Mouse (Mus musculus) CD8-positive naive resting alpha-beta T cell, adult 2 months (primary cell): ENCODE measurements at regions not wholly inside any gene's neighbourhood (a gene's known extent, or its start where the extent isn't known, plus 50 kb on each side); places are given as distances from the start of the nearest gene placed in this dataset.

Experiments used
- DNase-seq, 2 experiments: peaks; one replicate each; pipeline ENCODE4 v3.0.0; 2022; ENCODE audit warnings: low read depth in 2 of 2, low spot score in 2 of 2

GRCm38 (mm10) chr15:62144776-62145564, 1222.2 kb upstream of the A1bg start:
- DNase-seq = no peak

- no peak for DNase-seq
Observed at GRCm38 (mm10) chr15:62139859-62140258, 1217.0 kb upstream of the A1bg start.

- no peak for DNase-seq
Observed at GRCm38 (mm10) chr15:62139192-62139591, 1216.4 kb upstream of the A1bg start.

GRCm38 (mm10) chr15:62138701-62139100, 1215.9 kb upstream of the A1bg start:
- no peak for DNase-seq

- DNase-seq = no peak
Observed at GRCm38 (mm10) chr15:62136932-62137594, 1214.3 kb upstream of the A1bg start.

- no peak for DNase-seq
Observed at GRCm38 (mm10) chr15:62134835-62135234, 1212.0 kb upstream of the A1bg start.

GRCm38 (mm10) chr15:62134308-62134707, 1211.5 kb upstream of the A1bg start:
- no peak for DNase-seq

GRCm38 (mm10) chr15:62132895-62133294, 1210.1 kb upstream of the A1bg start:
- DNase-seq = no peak

GRCm38 (mm10) chr15:62131686-62132085, 1208.9 kb upstream of the A1bg start:
- DNase-seq = no peak

GRCm38 (mm10) chr15:62130530-62130929, 1207.7 kb upstream of the A1bg start:
- no peak for DNase-seq

- DNase-seq = no peak
Observed at GRCm38 (mm10) chr15:62128546-62129212, 1205.9 kb upstream of the A1bg start.

- DNase-seq = no peak
Observed at GRCm38 (mm10) chr15:62127602-62128158, 1204.9 kb upstream of the A1bg start.

- DNase-seq = no peak
Observed at GRCm38 (mm10) chr15:62125718-62126117, 1202.9 kb upstream of the A1bg start.

GRCm38 (mm10) chr15:62123756-62124155, 1200.9 kb upstream of the A1bg start:
- DNase-seq = no peak

GRCm38 (mm10) chr15:62122265-62123023, 1199.6 kb upstream of the A1bg start:
- DNase-seq = no peak

GRCm38 (mm10) chr15:62121696-62122095, 1198.9 kb upstream of the A1bg start:
- no peak for DNase-seq

GRCm38 (mm10) chr15:62120735-62121134, 1197.9 kb upstream of the A1bg start:
- no peak for DNase-seq

- no peak for DNase-seq
Observed at GRCm38 (mm10) chr15:62118997-62119396, 1196.2 kb upstream of the A1bg start.

- no peak for DNase-seq
Observed at GRCm38 (mm10) chr15:62116184-62116583, 1193.4 kb upstream of the A1bg start.

GRCm38 (mm10) chr15:62114815-62115214, 1192.0 kb upstream of the A1bg start:
- no peak for DNase-seq

GRCm38 (mm10) chr15:62112151-62112550, 1189.3 kb upstream of the A1bg start:
- no peak for DNase-seq
